Mouse (Mus musculus) monocyte, adult 2 months (primary cell): Measurements from ENCODE around the gene Gm7995.
"Not testable (repeated sequence)": the region's sequence is repeated elsewhere in the genome, so short reads cannot be mapped to it uniquely, and the experiment has no call there.

Source experiments
- DNase-seq, 2 experiments: peaks; one replicate each; pipeline ENCODE4 v3.0.0; 2022; ENCODE audit warnings: low spot score in 2 of 2, low read depth in 1 of 2

Gene Gm7995

GRCm38 (mm10) chr14:42309910-42310309, at the start of gene Gm7995:
Gm7995 (plus strand) TSS chr14:42310210.
- not testable (repeated sequence) for DNase-seq

- not testable (repeated sequence) for DNase-seq
These were observed 12.8 kb upstream of the Gm7995 start, which contains the start of gene Gm9611 for GRCm38 (mm10) chr14:42297258-42297657. Gm9611 (minus strand) TSS chr14:42297358.
